Mouse (Mus musculus) heart, embryonic 15.5 days (tissue): ENCODE results near the gene Rhod. TPM values are rescaled to one million over a fixed set of nuclear protein-coding genes. Genes with fewer than 3 reads are reported as not detected.

Experiments used
- ATAC-seq: fragments of 200-750 bp; cut with Nextera tagmentation; replicated peaks from 2 replicates; pipeline ENCODE4 v1.8.0; 2017; ENCODE audit warnings: low read depth, moderate TSS enrichment; ENCODE audit not compliant: insufficient number of reproducible peaks, insufficient read depth, low FRiP score
- H3K27ac ChIP-seq: fragments of 300-500 bp; sonication (generic); 2 replicates; pipeline ENCODE4 v1.5.1; 2015; ENCODE audit warnings: mild to moderate bottlenecking, inconsistent platforms
- H3K27me3 ChIP-seq: fragments of 300-500 bp; sonication (generic); 2 replicates; pipeline ENCODE4 v1.6.1; 2015; ENCODE audit warnings: inconsistent platforms
- H3K36me3 ChIP-seq: fragments of 300-500 bp; sonication (generic); 2 replicates; pipeline ENCODE4 v1.6.1; 2015; ENCODE audit warnings: mild to moderate bottlenecking, inconsistent platforms
- H3K4me1 ChIP-seq: fragments of 300-500 bp; sonication (generic); replicated peaks from 2 replicates; pipeline ENCODE4 v1.6.1; 2015; ENCODE audit warnings: inconsistent platforms
- H3K4me2 ChIP-seq: fragments of 300-500 bp; sonication (generic); 2 replicates; pipeline ENCODE4 v1.6.1; 2015; ENCODE audit warnings: inconsistent platforms, mild to moderate bottlenecking, moderate library complexity
- H3K4me3 ChIP-seq: fragments of 300-500 bp; sonication (generic); 2 replicates; pipeline ENCODE4 v1.5.1; 2015; ENCODE audit warnings: mild to moderate bottlenecking, inconsistent platforms
- H3K9ac ChIP-seq: fragments of 300-500 bp; sonication (generic); 2 replicates; pipeline ENCODE4 v1.6.1; 2015; ENCODE audit warnings: mild to moderate bottlenecking, inconsistent platforms
- H3K9me3 ChIP-seq: fragments of 300-500 bp; sonication (generic); replicated peaks from 2 replicates; pipeline ENCODE4 v1.6.1; 2016; ENCODE audit warnings: inconsistent platforms
- WGBS: fragments of 180-500 bp; shearing (Covaris S2); methylation state at CpG from one replicate; pipeline ENCODE4 v1.1.7; 2015; ENCODE audit warnings: mixed read lengths; 5-methylcytosine and 5-hydroxymethylcytosine counted together
- polyA plus RNA-seq: library from polyadenylated mRNA; unstranded; fragments of >200 nt; fragmentation: Nextera tagmentation; extraction: Ambion mirVana; gene quantifications from 2 replicates; pipeline ENCODE4 v1.2.1, GENCODE M21; 2015

The Rhod gene
- polyA plus RNA-seq, result 22.6 and 28.1 TPM in 2 replicates

GRCm38 (mm10) chr19:4439161-4439801, at the start of gene Rhod:
Rhod (minus strand) TSS chr19:4439432.
- Histone ChIP-seq H3K27me3 (no peaks in the 10 kb centered on the region), H3K9me3 (no peaks in the 10 kb centered on the region), H3K4me2 (peak within 1 kb of the TSS; percentile 89), H3K9ac (peak within 1 kb of the TSS; percentile 71), H3K4me3 (peak within 1 kb of the TSS; percentile 76), H3K4me1 (peaks cover 40% of the 10 kb centered on the region), H3K36me3 (no peaks in the 10 kb centered on the region), H3K27ac (peak within 1 kb of the TSS; percentile 49)
- ATAC-seq, result peak; percentile 67; the same call in 1 of the 2 replicates
- 0% methylated on average over 50 of the region's 51 CpGs for WGBS

GRCm38 (mm10) chr19:4487877-4488276, 48.6 kb upstream of the Rhod start:
- WGBS, result 40% methylated on average over 2 of the region's 2 CpGs
- no peaks in the 10 kb centered on the region for H3K27me3 ChIP-seq
- peak overlapping the region; percentile 19; the same call in 1 of the 2 replicates for H3K9ac ChIP-seq
- ATAC-seq, result no peak; the same call in 1 of the 2 replicates
- H3K4me2 ChIP-seq, result no peak overlapping the region
- no peaks in the 10 kb centered on the region for H3K9me3 ChIP-seq
- no peaks in the 10 kb centered on the region for H3K36me3 ChIP-seq
- H3K27ac ChIP-seq, result no peak overlapping the region
- H3K4me3 ChIP-seq, result no peak overlapping the region
- peaks cover 12% of the 10 kb centered on the region for H3K4me1 ChIP-seq

GRCm38 (mm10) chr19:4485006-4485405, 45.8 kb upstream of the Rhod start:
- no peaks in the 10 kb centered on the region for H3K36me3 ChIP-seq
- no peak overlapping the region for H3K27ac ChIP-seq
- no peaks in the 10 kb centered on the region for H3K9me3 ChIP-seq
- H3K4me2 ChIP-seq, result no peak overlapping the region
- no peak for ATAC-seq
- no peak overlapping the region for H3K4me3 ChIP-seq
- H3K9ac ChIP-seq, result no peak overlapping the region
- H3K27me3 ChIP-seq, result no peaks in the 10 kb centered on the region
- 48% methylated on average over 5 of the region's 5 CpGs for WGBS
- H3K4me1 ChIP-seq, result peaks cover 12% of the 10 kb centered on the region

- Histone ChIP-seq H3K36me3 (no peaks in the 10 kb centered on the region), H3K9me3 (no peaks in the 10 kb centered on the region), H3K4me2 (no peak overlapping the region), H3K4me1 (peaks cover 8% of the 10 kb centered on the region), H3K27ac (no peak overlapping the region), H3K4me3 (no peak overlapping the region), H3K27me3 (no peaks in the 10 kb centered on the region; the same call in 1 of the 2 replicates), H3K9ac (no peak overlapping the region)
- no peak for ATAC-seq
- 80% methylated on average over 3 of the region's 3 CpGs for WGBS
Observed at GRCm38 (mm10) chr19:4482111-4482859, 43.1 kb upstream of the Rhod start.

GRCm38 (mm10) chr19:4481326-4481725, 42.1 kb upstream of the Rhod start:
- no peak overlapping the region for H3K9ac ChIP-seq
- no peak overlapping the region for H3K27ac ChIP-seq
- H3K27me3 ChIP-seq, result peaks cover 9% of the 10 kb centered on the region
- peaks cover 17% of the 10 kb centered on the region for H3K4me1 ChIP-seq
- H3K9me3 ChIP-seq, result no peaks in the 10 kb centered on the region
- no peaks in the 10 kb centered on the region for H3K36me3 ChIP-seq
- no peak for ATAC-seq
- H3K4me2 ChIP-seq, result no peak overlapping the region
- H3K4me3 ChIP-seq, result no peak overlapping the region
- WGBS, result 29% methylated on average over 4 of the region's 4 CpGs

GRCm38 (mm10) chr19:4480041-4480440, 40.8 kb upstream of the Rhod start:
- Histone ChIP-seq H3K4me2 (no peak overlapping the region), H3K36me3 (no peaks in the 10 kb centered on the region), H3K4me3 (no peak overlapping the region), H3K9ac (no peak overlapping the region), H3K27me3 (peaks cover 21% of the 10 kb centered on the region), H3K27ac (no peak overlapping the region), H3K9me3 (no peaks in the 10 kb centered on the region), H3K4me1 (peaks cover 17% of the 10 kb centered on the region)
- 84% methylated on average over 2 of the region's 2 CpGs for WGBS
- no peak for ATAC-seq

- Histone ChIP-seq H3K27me3 (peaks cover 31% of the 10 kb centered on the region), H3K4me1 (peaks cover 17% of the 10 kb centered on the region), H3K4me3 (peak overlapping the region; percentile 15; the same call in 1 of the 2 replicates), H3K36me3 (no peaks in the 10 kb centered on the region), H3K27ac (no peak overlapping the region), H3K9ac (no peak overlapping the region), H3K9me3 (no peaks in the 10 kb centered on the region), H3K4me2 (peak overlapping the region; percentile 94)
- no peak for ATAC-seq
- 47% methylated on average over 1 of the region's 1 CpGs for WGBS
Observed at GRCm38 (mm10) chr19:4478190-4478516, 38.9 kb upstream of the Rhod start.

GRCm38 (mm10) chr19:4477345-4478189, 38.3 kb upstream of the Rhod start, which contains the start of gene Syt12:
Syt12 (minus strand) TSS chr19:4477447.
- H3K4me2 ChIP-seq, result peak within 1 kb of the TSS; percentile 94
- H3K36me3 ChIP-seq, result no peaks in the 10 kb centered on the region
- H3K27me3 ChIP-seq, result peaks cover 31% of the 10 kb centered on the region
- WGBS, result 9% methylated on average over 21 of the region's 21 CpGs
- ATAC-seq, result 0 out of 2 replicates have a peak, but pooled peaks have one; percentile 23
- no peak within 1 kb of the TSS for H3K27ac ChIP-seq
- peak within 1 kb of the TSS; percentile 54 for H3K4me3 ChIP-seq
- H3K9me3 ChIP-seq, result no peaks in the 10 kb centered on the region
- H3K4me1 ChIP-seq, result peaks cover 17% of the 10 kb centered on the region
- H3K9ac ChIP-seq, result peak within 1 kb of the TSS; percentile 42

GRCm38 (mm10) chr19:4476601-4477257, 37.5 kb upstream of the Rhod start:
- ATAC-seq, result peak; percentile 67
- Histone ChIP-seq H3K27me3 (peaks cover 31% of the 10 kb centered on the region), H3K4me3 (peak overlapping the region; percentile 54), H3K9me3 (no peaks in the 10 kb centered on the region), H3K4me2 (peak overlapping the region; percentile 94), H3K9ac (peak overlapping the region; percentile 42), H3K27ac (no peak overlapping the region), H3K4me1 (peaks cover 17% of the 10 kb centered on the region), H3K36me3 (no peaks in the 10 kb centered on the region)
- WGBS, result 1% methylated on average over 70 of the region's 70 CpGs

GRCm38 (mm10) chr19:4475224-4475925, 36.1 kb upstream of the Rhod start:
- no peak for ATAC-seq
- H3K4me1 ChIP-seq, result peaks cover 17% of the 10 kb centered on the region
- H3K9me3 ChIP-seq, result no peaks in the 10 kb centered on the region
- no peak overlapping the region for H3K4me2 ChIP-seq
- H3K36me3 ChIP-seq, result no peaks in the 10 kb centered on the region
- WGBS, result 76% methylated on average over 11 of the region's 11 CpGs
- no peak overlapping the region for H3K9ac ChIP-seq
- no peak overlapping the region for H3K4me3 ChIP-seq
- H3K27ac ChIP-seq, result no peak overlapping the region
- H3K27me3 ChIP-seq, result peaks cover 31% of the 10 kb centered on the region
